Mouse (Mus musculus): ENCODE measurements at regions not wholly inside any gene's neighbourhood (a gene's known extent, or its start where the extent isn't known, plus 50 kb on each side); places are given as distances from the start of the nearest gene placed in this dataset.

- DNase-seq (ENCODE audit: low spot score in 2 of 2), result no peak
Observed at GRCm38 (mm10) chr7:145105831-145106493, 102.0 kb downstream of the 1810010D01Rik start.

- peak in 1 of 2 experiments; percentile 32 for DNase-seq (ENCODE audit: low spot score in 2 of 2)
Observed at GRCm38 (mm10) chr7:145102692-145103091, 105.2 kb downstream of the 1810010D01Rik start.

GRCm38 (mm10) chr7:145102216-145102615 is 105.7 kb downstream of the 1810010D01Rik start:
- DNase-seq (ENCODE audit: low spot score in 2 of 2), result peak in 1 of 2 experiments; percentile 67

- DNase-seq (ENCODE audit: low spot score in 2 of 2), result no peak
Observed at GRCm38 (mm10) chr7:145098335-145098734, 109.6 kb downstream of the 1810010D01Rik start.

- DNase-seq (ENCODE audit: low spot score in 2 of 2), result no peak
Observed at GRCm38 (mm10) chr7:145094134-145094526, 113.8 kb downstream of the 1810010D01Rik start.

GRCm38 (mm10) chr7:145093417-145094133 is 114.3 kb downstream of the 1810010D01Rik start:
- DNase-seq (ENCODE audit: low spot score in 2 of 2), result peak in 1 of 2 experiments; percentile 65

- no peak for DNase-seq (ENCODE audit: low spot score in 2 of 2)
Observed at GRCm38 (mm10) chr7:145092392-145093176, 115.3 kb downstream of the 1810010D01Rik start.

- no peak for DNase-seq (ENCODE audit: low spot score in 2 of 2)
Observed at GRCm38 (mm10) chr7:145090849-145091248, 117.1 kb downstream of the 1810010D01Rik start.

- no peak for DNase-seq (ENCODE audit: low spot score in 2 of 2)
Observed at GRCm38 (mm10) chr7:145089315-145089721, 118.6 kb downstream of the 1810010D01Rik start.

- DNase-seq (ENCODE audit: low spot score in 2 of 2), result no peak
Observed at GRCm38 (mm10) chr7:145088655-145089054, 119.3 kb downstream of the 1810010D01Rik start.

GRCm38 (mm10) chr7:145087790-145088189 is 120.1 kb downstream of the 1810010D01Rik start:
- DNase-seq (ENCODE audit: low spot score in 2 of 2), result no peak

GRCm38 (mm10) chr7:145082917-145083752 is 124.8 kb downstream of the 1810010D01Rik start:
- no peak for DNase-seq (ENCODE audit: low spot score in 2 of 2)

GRCm38 (mm10) chr7:145071996-145072790 is 132.5 kb upstream of the Ccnd1 start:
- DNase-seq (ENCODE audit: low spot score in 2 of 2), result no peak

- DNase-seq (ENCODE audit: low spot score in 2 of 2), result no peak
Observed at GRCm38 (mm10) chr7:145071533-145071932, 131.8 kb upstream of the Ccnd1 start.

- no peak for DNase-seq (ENCODE audit: low spot score in 2 of 2)
Observed at GRCm38 (mm10) chr7:145067366-145067765, 127.6 kb upstream of the Ccnd1 start.

- no peak for DNase-seq (ENCODE audit: low spot score in 2 of 2)
Observed at GRCm38 (mm10) chr7:145056320-145056719, 116.6 kb upstream of the Ccnd1 start.

- DNase-seq (ENCODE audit: low spot score in 2 of 2), result no peak
Observed at GRCm38 (mm10) chr7:145051616-145052015, 111.9 kb upstream of the Ccnd1 start.

- no peak for DNase-seq (ENCODE audit: low spot score in 2 of 2)
Observed at GRCm38 (mm10) chr7:145050729-145051128, 111.0 kb upstream of the Ccnd1 start.

GRCm38 (mm10) chr7:145048481-145048877 is 108.8 kb upstream of the Ccnd1 start:
- DNase-seq (ENCODE audit: low spot score in 2 of 2), result no peak

GRCm38 (mm10) chr7:145047771-145048480 is 108.2 kb upstream of the Ccnd1 start:
- no peak for DNase-seq (ENCODE audit: low spot score in 2 of 2)
